Mouse (Mus musculus) c-Kit-positive CD71-negative TER-119-negative erythroid progenitor cells, embryonic 14.5 days (primary cell): ENCODE measurements at regions not wholly inside any gene's neighbourhood (a gene's known extent, or its start where the extent isn't known, plus 50 kb on each side); places are given as distances from the start of the nearest gene placed in this dataset.

Experiments
- DNase-seq: peaks from one replicate; pipeline ENCODE4 v3.0.0-alpha.2; 2013; ENCODE audit warnings: low read depth

DNA sequence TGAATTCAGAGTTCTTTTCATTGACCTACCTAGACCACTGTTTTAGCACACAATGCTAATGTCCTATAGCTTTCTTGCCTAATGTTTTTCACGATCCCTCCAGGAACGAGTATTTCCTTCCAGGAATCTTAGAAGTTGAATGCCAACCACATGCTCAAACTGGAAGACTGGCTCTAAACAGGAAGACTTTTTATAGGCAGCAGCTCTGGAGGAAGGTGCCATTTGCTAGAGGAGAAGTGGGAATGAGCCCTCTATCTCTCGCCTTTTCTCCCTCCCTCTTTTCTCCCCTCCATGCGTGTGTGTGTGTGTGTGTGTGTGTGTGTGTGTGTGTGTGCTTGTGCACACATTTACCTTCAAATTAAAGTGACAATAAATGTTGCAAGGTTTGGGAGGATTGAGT lies 410.7 kb upstream of the Kdm8 start:
- DNase-seq, result no peak

DNA sequence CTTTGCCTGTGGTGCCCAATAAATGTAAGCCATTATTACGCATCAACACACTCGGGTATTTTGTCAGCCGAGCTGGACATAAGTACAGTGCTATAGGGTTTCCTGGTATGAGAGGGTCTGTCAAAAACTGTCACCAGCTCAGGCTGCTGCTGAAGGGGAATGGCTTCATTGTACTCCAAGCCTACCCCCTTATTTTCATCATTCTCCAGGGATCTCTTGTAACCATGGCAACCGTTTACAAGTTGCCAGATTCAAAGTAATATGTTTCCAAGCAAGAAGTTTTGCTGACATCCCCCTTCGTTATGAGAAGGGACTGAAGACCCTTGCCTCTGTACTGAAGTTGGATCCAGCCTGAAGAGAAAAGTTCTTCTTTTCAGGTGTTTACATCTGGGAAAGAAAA lies 410.3 kb upstream of the Kdm8 start:
- DNase-seq, result no peak

GRCm38 (mm10) chr7:125036098-125036991 lies 408.1 kb upstream of the Kdm8 start:
- no peak for DNase-seq

DNA sequence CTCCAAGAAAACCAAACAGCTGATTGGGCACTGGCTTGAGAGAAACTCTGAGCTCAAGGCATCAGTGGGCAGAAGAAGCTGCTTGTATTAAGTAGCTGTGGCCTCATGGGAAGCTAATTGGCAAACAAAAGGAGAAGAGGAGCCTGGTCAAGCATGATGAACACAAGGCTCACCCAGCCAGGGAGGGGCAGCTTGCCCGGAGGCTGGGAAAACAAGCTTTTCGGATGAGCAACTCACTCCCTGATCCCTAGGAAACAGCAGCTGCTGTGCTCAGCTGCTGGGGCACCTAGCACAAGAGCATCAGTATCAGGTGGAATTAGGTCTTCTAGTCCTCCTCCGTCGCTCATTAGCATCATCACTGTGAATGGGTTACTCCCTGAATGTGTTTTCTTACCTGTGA lies 405.6 kb upstream of the Kdm8 start:
- DNase-seq, result no peak

DNA sequence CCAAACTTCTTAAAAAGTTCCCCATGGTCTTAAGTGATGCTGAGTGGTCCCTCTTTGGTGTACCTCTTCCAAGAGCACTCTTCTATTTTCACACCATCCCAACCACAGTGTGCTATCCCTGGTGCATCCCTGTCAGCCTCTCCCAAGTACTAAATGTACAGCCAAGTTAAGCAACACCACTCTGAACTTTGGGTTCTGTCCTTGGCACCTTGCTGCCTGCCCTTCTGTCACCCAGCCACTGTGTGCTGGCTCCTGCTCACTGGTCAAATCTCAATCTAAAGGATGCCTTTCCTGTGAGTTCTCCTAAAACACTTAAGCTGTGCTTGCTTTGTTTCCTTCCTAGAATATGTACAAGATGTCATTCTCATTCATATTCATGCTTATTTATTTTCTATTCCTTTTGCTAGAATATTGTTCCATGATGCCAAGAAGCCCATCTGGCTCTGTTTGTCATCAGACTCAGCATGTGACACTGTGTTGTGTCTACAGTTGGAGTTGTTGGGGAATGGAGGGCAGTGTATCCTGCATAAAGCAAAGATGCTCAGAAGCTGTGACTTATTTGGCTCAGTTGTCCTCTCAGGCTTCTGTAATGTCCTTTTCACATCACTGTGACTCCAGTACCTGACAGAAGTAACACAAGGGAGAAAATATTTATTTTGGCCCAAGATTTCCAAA lies 388.4 kb upstream of the Kdm8 start:
- DNase-seq, result no peak

GRCm38 (mm10) chr7:125102464-125102863 lies 342.0 kb upstream of the Kdm8 start:
- no peak for DNase-seq

- DNase-seq, result no peak
These were observed 340.5 kb upstream of the Kdm8 start for GRCm38 (mm10) chr7:125104011-125104410.

DNA sequence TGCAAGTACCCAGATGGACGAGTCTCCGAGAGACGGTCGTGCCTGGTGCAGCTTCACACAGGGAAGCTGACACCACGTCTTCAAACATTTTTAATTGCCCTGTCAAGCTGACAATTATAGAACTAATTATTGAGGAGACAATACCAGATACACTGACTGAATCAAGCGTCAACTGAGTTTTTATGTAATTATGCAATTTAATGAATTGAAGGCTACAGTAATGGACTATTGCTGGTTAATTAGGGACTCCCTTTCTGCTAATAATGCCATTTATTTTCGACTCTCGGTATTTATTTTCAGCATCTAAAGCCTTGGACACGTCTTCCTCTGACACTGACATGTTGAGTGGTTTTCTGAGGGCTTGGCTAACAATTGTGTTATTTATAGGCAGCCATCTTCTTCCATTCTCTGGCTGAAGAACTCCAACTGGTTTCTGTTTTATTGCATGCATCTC lies 331.6 kb upstream of the Kdm8 start:
- DNase-seq, result no peak

- no peak for DNase-seq
These were observed 329.0 kb upstream of the Kdm8 start for GRCm38 (mm10) chr7:125115322-125115996.

GRCm38 (mm10) chr7:125117173-125117572 lies 327.3 kb upstream of the Kdm8 start:
- no peak for DNase-seq

- DNase-seq, result no peak
These were observed 315.3 kb upstream of the Kdm8 start for GRCm38 (mm10) chr7:125129187-125129586.

- no peak for DNase-seq
These were observed 312.5 kb upstream of the Kdm8 start for GRCm38 (mm10) chr7:125131968-125132367.

DNA sequence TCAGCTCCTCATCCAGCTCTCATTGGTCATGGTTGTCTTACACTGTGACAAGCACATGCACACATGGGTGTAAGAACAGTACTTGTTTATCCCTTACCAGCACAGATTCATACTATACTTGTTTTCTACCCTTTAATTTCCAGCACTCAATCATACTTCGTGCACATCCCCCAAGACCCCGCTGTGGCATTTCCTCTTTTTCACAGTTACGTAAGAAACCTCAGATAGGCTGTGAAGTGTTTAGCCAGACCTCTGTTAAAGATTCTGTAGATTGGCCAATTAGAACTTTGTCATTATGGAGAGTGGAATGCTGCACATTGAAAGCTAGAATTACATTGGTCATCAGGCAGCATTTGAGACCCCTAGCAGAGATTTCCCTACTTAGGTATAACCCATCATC lies 305.9 kb upstream of the Kdm8 start:
- DNase-seq, result no peak

GRCm38 (mm10) chr7:125139196-125139595 lies 305.3 kb upstream of the Kdm8 start:
- DNase-seq, result no peak

GRCm38 (mm10) chr7:125140854-125141253 lies 303.6 kb upstream of the Kdm8 start:
- no peak for DNase-seq

DNA sequence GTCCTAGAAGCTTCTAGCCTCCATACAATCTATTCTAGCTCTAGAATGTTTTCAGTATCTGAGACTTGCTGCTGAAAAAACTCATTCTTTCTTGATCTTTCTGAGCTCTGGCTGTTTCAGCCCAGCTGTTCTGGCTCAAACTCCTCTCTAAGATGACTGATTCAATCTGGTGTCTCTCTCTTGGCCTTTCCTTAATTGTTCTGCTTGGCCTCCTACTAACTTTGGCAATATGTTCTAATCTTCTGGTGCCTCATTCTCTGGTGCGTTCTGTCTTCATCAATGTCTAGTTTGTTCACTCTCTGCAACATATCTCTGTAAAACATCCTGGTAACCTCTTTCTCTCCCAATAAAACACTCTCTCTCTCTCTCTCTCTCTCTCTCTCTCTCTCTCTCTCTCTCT lies 302.6 kb upstream of the Kdm8 start:
- no peak for DNase-seq

DNA sequence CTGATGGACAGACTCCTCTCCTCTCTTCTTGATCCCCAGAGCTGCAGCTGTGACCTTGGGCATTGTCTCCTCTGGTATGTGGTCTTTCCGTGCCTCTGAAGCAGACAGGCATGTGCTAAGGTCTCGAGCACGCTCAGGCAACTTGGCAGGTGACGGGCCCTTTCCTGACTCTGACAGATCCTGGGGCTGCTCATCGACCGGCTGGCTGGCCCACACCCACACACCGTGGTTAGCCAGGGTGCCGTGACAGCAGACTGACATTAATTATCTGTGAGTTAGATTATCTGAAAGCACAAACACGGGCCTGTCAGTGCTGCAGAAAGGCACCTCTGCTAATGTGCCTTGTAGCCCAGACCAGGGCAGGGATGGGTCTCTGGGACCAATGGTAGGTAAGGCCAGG lies 298.5 kb upstream of the Kdm8 start:
- no peak for DNase-seq

DNA sequence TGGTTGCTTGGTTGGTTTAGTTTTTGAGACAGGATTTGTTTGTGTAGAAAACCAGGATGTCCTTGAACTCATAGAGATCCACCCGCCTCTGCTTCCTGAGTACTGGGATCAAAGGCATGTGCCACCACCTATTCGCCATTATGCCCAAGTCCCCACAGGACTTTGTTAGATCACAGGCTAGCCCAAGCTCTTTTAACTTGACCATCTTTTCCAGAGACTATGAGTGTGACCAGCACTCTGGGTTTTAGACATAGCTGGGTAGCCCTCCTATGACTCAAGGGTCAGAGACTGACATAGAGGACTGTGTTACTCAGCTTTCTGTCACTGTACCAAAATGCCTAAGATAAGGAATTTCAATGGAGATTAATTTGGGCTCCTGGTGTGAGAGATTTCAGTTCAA lies 295.3 kb upstream of the Kdm8 start:
- DNase-seq, result no peak

GRCm38 (mm10) chr7:125149740-125150139 lies 294.7 kb upstream of the Kdm8 start:
- DNase-seq, result no peak

GRCm38 (mm10) chr7:125152281-125152680 lies 292.2 kb upstream of the Kdm8 start:
- no peak for DNase-seq

DNA sequence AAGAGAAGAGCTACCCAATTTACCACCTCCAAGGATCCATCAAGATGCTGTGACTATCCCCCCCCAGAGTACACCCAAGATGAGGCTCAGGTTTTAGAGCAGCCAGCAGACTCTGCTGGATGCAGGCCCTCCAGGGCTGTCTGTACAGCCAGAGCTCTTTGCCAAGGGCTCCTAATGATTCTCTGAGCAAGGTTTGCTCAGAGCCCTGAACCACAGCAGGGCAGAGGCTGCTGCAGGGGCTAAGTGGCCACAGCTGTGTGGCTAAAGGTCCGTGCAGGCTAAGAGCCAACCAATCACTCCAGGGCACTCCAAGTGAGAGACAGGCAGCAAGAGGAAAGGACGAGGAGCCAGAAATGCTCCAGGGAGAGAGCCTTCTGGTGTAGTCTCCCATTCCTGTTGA lies 289.2 kb upstream of the Kdm8 start:
- DNase-seq, result no peak

GRCm38 (mm10) chr7:125166881-125167351 lies 277.6 kb upstream of the Kdm8 start:
- DNase-seq, result no peak

GRCm38 (mm10) chr7:125167666-125168065 lies 276.8 kb upstream of the Kdm8 start:
- no peak for DNase-seq
